ENCODE assay signal across 8 mouse cellular contexts in the genomic region with DNA sequence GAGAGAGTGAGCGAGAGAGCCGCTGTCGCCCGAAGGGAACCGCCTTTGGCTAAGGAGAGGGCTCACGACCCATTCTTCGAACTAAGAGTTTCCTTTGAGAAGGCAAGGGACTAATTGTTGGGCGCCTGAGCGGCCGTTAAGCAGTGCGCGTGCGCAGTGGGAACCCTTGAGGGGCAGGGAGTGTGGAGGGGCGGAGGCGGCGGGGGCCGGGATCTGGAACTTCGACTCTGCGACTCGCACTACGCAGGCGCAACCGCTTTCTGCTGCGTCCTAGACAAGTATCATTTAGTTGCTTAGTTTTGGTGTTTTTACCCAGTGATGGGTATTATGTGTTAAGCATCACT. TPM values are rescaled to one million over a fixed set of nuclear protein-coding genes. Genes with fewer than 3 reads are reported as not detected.
DNase-seq lines count a peak whose midpoint lies in the region; ATAC-seq and TF ChIP-seq lines count a peak whose summit lies in the region.

No protein-coding gene starts in this region.

- WGBS in forebrain, embryonic 11.5 days: under 1% methylated on average over 24 of the region's 24 CpGs
- WGBS in heart, embryonic 16.5 days: 0% methylated on average over 24 of the region's 24 CpGs
- WGBS in liver, embryonic 14.5 days (ENCODE audit: insufficient replicate concordance): under 1% methylated on average over 24 of the region's 24 CpGs

- no peak for TF ChIP-seq CTCF in MEL (IDR thresholded peaks at IDR 0.05 in 2 of 3, conservative IDR thresholded peaks at IDR 0.05 in 1 of 3; ENCODE audit: control insufficient read depth in 1 of 3, insufficient read depth in 1 of 3, low read depth in 2 of 3, low read length in 3 of 3, poor library complexity in 1 of 3, severe bottlenecking in 1 of 3)
- no peak for TF ChIP-seq CTCF in liver, embryonic 14.5 days (IDR thresholded peaks at IDR 0.05; ENCODE audit: low read depth)

- peak overlapping the region; percentile 96 for H3K27ac ChIP-seq in MEL (ENCODE audit: control insufficient read depth, low read depth, low read length)
- H3K27ac ChIP-seq in forebrain, embryonic 11.5 days (ENCODE audit: low read depth, low read length): peak overlapping the region; percentile 95
- H3K27ac ChIP-seq in heart, embryonic 16.5 days (ENCODE audit: low read length): peak overlapping the region; percentile 98
- H3K27ac ChIP-seq in liver, embryonic 14.5 days: peak overlapping the region; percentile 88

- H3K27me3 ChIP-seq in MEL (ENCODE audit: control insufficient read depth in 1 of 2, insufficient read depth in 2 of 2, low read length in 2 of 2): no peaks in the 10 kb centered on the region
- H3K27me3 ChIP-seq in forebrain, embryonic 11.5 days (ENCODE audit: control insufficient read depth, insufficient read depth, low read length): no peaks in the 10 kb centered on the region
- no peaks in the 10 kb centered on the region for H3K27me3 ChIP-seq in heart, embryonic 16.5 days (ENCODE audit: control insufficient read depth, insufficient read depth, low read length)
- H3K27me3 ChIP-seq in liver, embryonic 14.5 days (ENCODE audit: control insufficient read depth, insufficient read depth, low read length): no peaks in the 10 kb centered on the region

- H3K4me2 ChIP-seq in forebrain, embryonic 11.5 days (ENCODE audit: low read depth, low read length, severe bottlenecking): peak overlapping the region; percentile 46
- peak overlapping the region; percentile 65 for H3K4me2 ChIP-seq in heart, embryonic 16.5 days (ENCODE audit: low read depth, low read length)
- peak overlapping the region; percentile 75 for H3K4me2 ChIP-seq in liver, embryonic 14.5 days (ENCODE audit: low read depth)

- H3K79me2 ChIP-seq in MEL (ENCODE audit: control insufficient read depth, insufficient read depth, low read length, poor library complexity): peaks cover 45% of the 10 kb centered on the region

- H3K9me3 ChIP-seq in MEL (replicated peaks; ENCODE audit: insufficient read depth, low read length): no peaks in the 10 kb centered on the region
- H3K9me3 ChIP-seq in forebrain, embryonic 11.5 days (ENCODE audit: control insufficient read depth, low read length): no peaks in the 10 kb centered on the region
- H3K9me3 ChIP-seq in heart, embryonic 16.5 days (replicated peaks; ENCODE audit: control insufficient read depth, low read length): no peaks in the 10 kb centered on the region
- H3K9me3 ChIP-seq in liver, embryonic 14.5 days (ENCODE audit: control insufficient read depth, low read length): no peaks in the 10 kb centered on the region

- H3K36me3 ChIP-seq in MEL (ENCODE audit: control insufficient read depth in 1 of 2, insufficient read depth in 2 of 2, low read length in 2 of 2): peaks cover 1 to 24% of the 10 kb centered on the region in 2 experiments; a peak in 3 of 4 replicates
- no peaks in the 10 kb centered on the region for H3K36me3 ChIP-seq in forebrain, embryonic 11.5 days (ENCODE audit: control insufficient read depth, insufficient read depth, low read length)
- H3K36me3 ChIP-seq in heart, embryonic 16.5 days (ENCODE audit: control insufficient read depth, insufficient read depth): no peaks in the 10 kb centered on the region
- no peaks in the 10 kb centered on the region for H3K36me3 ChIP-seq in liver, embryonic 14.5 days (replicated peaks; ENCODE audit: control insufficient read depth, insufficient read depth, low read depth)

- peak overlapping the region; percentile 81 to 88 for H3K4me3 ChIP-seq in MEL (ENCODE audit: control insufficient read depth in 1 of 2, insufficient read depth in 1 of 2, low read depth in 2 of 2, low read length in 2 of 2)
- peak overlapping the region; percentile 88 for H3K4me3 ChIP-seq in forebrain, embryonic 11.5 days (ENCODE audit: low read depth, low read length)
- peak overlapping the region; percentile 82 for H3K4me3 ChIP-seq in heart, embryonic 16.5 days (ENCODE audit: low read length)
- H3K4me3 ChIP-seq in liver, embryonic 14.5 days (ENCODE audit: insufficient read depth in 1 of 2, low read depth in 2 of 2, low read length in 2 of 2): peak overlapping the region; percentile 92 to 94

- peak; percentile 87 for ATAC-seq in forebrain, embryonic 11.5 days (replicated peaks; ENCODE audit: low FRiP score)
- ATAC-seq in heart, embryonic 16.5 days (replicated peaks; ENCODE audit: extremely low read depth, insufficient read depth, low FRiP score): peak; percentile 90
- peak; percentile 87 for ATAC-seq in liver, embryonic 14.5 days (ENCODE audit: insufficient read depth)

- peaks cover 12 to 18% of the 10 kb centered on the region in 2 experiments for H3K4me1 ChIP-seq in MEL (ENCODE audit: control insufficient read depth in 1 of 2, insufficient read depth in 2 of 2, low read length in 2 of 2)
- H3K4me1 ChIP-seq in forebrain, embryonic 11.5 days (replicated peaks; ENCODE audit: control insufficient read depth, insufficient read depth, low read length): peaks cover 4% of the 10 kb centered on the region; the same call in 1 of the 2 replicates
- H3K4me1 ChIP-seq in heart, embryonic 16.5 days (ENCODE audit: control insufficient read depth, insufficient read depth, low read length): peaks cover 9% of the 10 kb centered on the region
- H3K4me1 ChIP-seq in liver, embryonic 14.5 days (replicated peaks; ENCODE audit: control insufficient read depth in 2 of 2, insufficient read depth in 2 of 2, low read length in 1 of 2): peaks cover 5 to 6% of the 10 kb centered on the region in 2 experiments; a peak in 3 of 4 replicates

- DNase-seq in MEL (ENCODE audit: low read depth, low spot score): peak; percentile 94
- peak; percentile 86 for DNase-seq in c-Kit-positive CD71-positive TER-119-positive erythroid progenitor cells, embryonic 14.5 days (ENCODE audit: low spot score)
- peak; percentile 94 for DNase-seq in forebrain, embryonic 11.5 days (ENCODE audit: low spot score)
- DNase-seq in kidney, postnatal 25 days: peak; percentile 93 to 95
- DNase-seq in liver, embryonic 14.5 days (ENCODE audit: low read depth in 3 of 3, low spot score in 3 of 3): peak; percentile 76 to 80 (median 76)
- peak; percentile 80 to 86 for DNase-seq in natural killer cell, adult 2 months (ENCODE audit: low spot score in 2 of 2)
- peak; percentile 95 for DNase-seq in testis, postnatal 10 days (ENCODE audit: low spot score)

- TF ChIP-seq POLR2A in MEL (IDR thresholded peaks at IDR 0.05; ENCODE audit: control insufficient read depth in 1 of 2, insufficient read depth in 1 of 2, low read depth in 1 of 2, low read length in 2 of 2, poor library complexity in 1 of 2): no peak; a peak in 1 of 4 replicates

- no peak for TF ChIP-seq EP300 in MEL (IDR thresholded peaks at IDR 0.05; ENCODE audit: low read depth in 1 of 2, low read length in 2 of 2)
- TF ChIP-seq EP300 in liver, embryonic 14.5 days (IDR thresholded peaks at IDR 0.05; ENCODE audit: low read depth): no peak

- TF ChIP-seq RAD21 in MEL (IDR thresholded peaks at IDR 0.05; ENCODE audit: low read depth, low read length): no peak

- H3K9ac ChIP-seq in MEL (ENCODE audit: control insufficient read depth, low read depth, low read length, poor library complexity, severe bottlenecking): peak overlapping the region; percentile 96
- peak overlapping the region; percentile 95 for H3K9ac ChIP-seq in forebrain, embryonic 11.5 days (ENCODE audit: low read length)
- H3K9ac ChIP-seq in heart, embryonic 16.5 days (ENCODE audit: low read length): peak overlapping the region; percentile 93
- peak overlapping the region; percentile 96 for H3K9ac ChIP-seq in liver, embryonic 14.5 days (replicated peaks)

TF ChIP-seq in MEL, 35 proteins besides CTCF, POLR2A, EP300 and RAD21:
- peak; percentile 14; the same call in 1 of the 2 replicates for TF ChIP-seq NELFE (IDR thresholded peaks at IDR 0.05; ENCODE audit: low read depth, low read length)
- no peak for TF ChIP-seq USF1 (IDR thresholded peaks at IDR 0.05; ENCODE audit: low read depth, low read length)
- peak; percentile 41; the same call in 1 of the 2 replicates for TF ChIP-seq MAZ (IDR thresholded peaks at IDR 0.05; ENCODE audit: low read depth, low read length)
- TF ChIP-seq NRF1 (IDR thresholded peaks at IDR 0.05; ENCODE audit: insufficient read depth, low read depth, low read length, poor library complexity, severe bottlenecking): peak; percentile 99
- TF ChIP-seq RCOR1 (IDR thresholded peaks at IDR 0.05; ENCODE audit: low read depth, low read length): no peak
- TF ChIP-seq MYB (IDR thresholded peaks at IDR 0.05; ENCODE audit: low read depth, low read length): peak; percentile 58
- TF ChIP-seq POLR2AphosphoS2 (IDR thresholded peaks at IDR 0.05; ENCODE audit: low read length): peak; percentile 64; the same call in 1 of the 2 replicates
- TF ChIP-seq MAX (IDR thresholded peaks at IDR 0.05; ENCODE audit: low read length): 0 out of 2 replicates have a peak, but pooled peaks have one; percentile 23
- no peak for TF ChIP-seq BHLHE40 (IDR thresholded peaks at IDR 0.05; ENCODE audit: borderline replicate concordance, low read depth, low read length)
- no peak for TF ChIP-seq USF2 (IDR thresholded peaks at IDR 0.05; ENCODE audit: borderline replicate concordance in 1 of 2, insufficient read depth in 1 of 2, low read depth in 1 of 2, low read length in 2 of 2)
- TF ChIP-seq SMC3 (IDR thresholded peaks at IDR 0.05; ENCODE audit: low read depth, low read length): no peak
- 0 out of 2 replicates have a peak, but pooled peaks have one; percentile 36 for TF ChIP-seq CHD1 (IDR thresholded peaks at IDR 0.05; ENCODE audit: low read depth, low read length)
- peak; percentile 51; the same call in 1 of the 2 replicates for TF ChIP-seq ZMIZ1 (IDR thresholded peaks at IDR 0.05; ENCODE audit: low read depth, low read length)

RNA-seq across cellular contexts. Expression of a gene that starts 0.9 kb away (rescaled TPM):
- total RNA-seq in MEL (2012; rRNA removed): 31.7 and 33.6 TPM in 2 replicates
- 10 to 100 TPM in 1 of 2 experiments, not detected in 1; 99.0 TPM for polyA plus RNA-seq in MEL (2012; ENCODE audit: insufficient read depth in 1 of 2, insufficient read length in 2 of 2, low read depth in 1 of 2, low replicate concordance in 2 of 2, missing spikeins in 1 of 2)
- polyA plus RNA-seq in forebrain, embryonic 11.5 days (2014; fragmentation: Nextera tagmentation; extraction: Ambion mirVana): 193 and 236 TPM in 2 replicates
- polyA plus RNA-seq in heart, embryonic 16.5 days (2015; fragmentation: Nextera tagmentation; extraction: Ambion mirVana): 77.0 and 79.7 TPM in 2 replicates
- polyA plus RNA-seq in liver, embryonic 14.5 days (2012; rRNA removed): 44.2 and 50.6 TPM in 2 replicates
- polyA plus RNA-seq in liver, embryonic 14.5 days (2014; fragmentation: Nextera tagmentation; extraction: Ambion mirVana): 29.0 and 34.5 TPM in 2 replicates

RNA-seq across cellular contexts. Expression of a gene that starts 31.2 kb away (rescaled TPM):
- total RNA-seq in MEL (2012; rRNA removed): 11.2 and 12.7 TPM in 2 replicates
- 10 to 100 TPM in 1 of 2 experiments, not detected in 1; 15.1 TPM for polyA plus RNA-seq in MEL (2012; ENCODE audit: insufficient read depth in 1 of 2, insufficient read length in 2 of 2, low read depth in 1 of 2, low replicate concordance in 2 of 2, missing spikeins in 1 of 2)
- 12.9 and 13.1 TPM in 2 replicates for polyA plus RNA-seq in forebrain, embryonic 11.5 days (2014; fragmentation: Nextera tagmentation; extraction: Ambion mirVana)
- polyA plus RNA-seq in heart, embryonic 16.5 days (2015; fragmentation: Nextera tagmentation; extraction: Ambion mirVana): 22.6 and 22.7 TPM in 2 replicates
- 2.6 and 3.8 TPM in 2 replicates for polyA plus RNA-seq in liver, embryonic 14.5 days (2012; rRNA removed)
- 8.8 and 9.4 TPM in 2 replicates for polyA plus RNA-seq in liver, embryonic 14.5 days (2014; fragmentation: Nextera tagmentation; extraction: Ambion mirVana)

Comparison
In these comparisons a context has a peak if more than half of its experiments do, and no peak if none do; other contexts are left out.
1. Peak in every context shown above with its lines: DNase-seq, ATAC-seq, H3K4me3 ChIP-seq and H3K27ac ChIP-seq.